In the genomic region with DNA sequence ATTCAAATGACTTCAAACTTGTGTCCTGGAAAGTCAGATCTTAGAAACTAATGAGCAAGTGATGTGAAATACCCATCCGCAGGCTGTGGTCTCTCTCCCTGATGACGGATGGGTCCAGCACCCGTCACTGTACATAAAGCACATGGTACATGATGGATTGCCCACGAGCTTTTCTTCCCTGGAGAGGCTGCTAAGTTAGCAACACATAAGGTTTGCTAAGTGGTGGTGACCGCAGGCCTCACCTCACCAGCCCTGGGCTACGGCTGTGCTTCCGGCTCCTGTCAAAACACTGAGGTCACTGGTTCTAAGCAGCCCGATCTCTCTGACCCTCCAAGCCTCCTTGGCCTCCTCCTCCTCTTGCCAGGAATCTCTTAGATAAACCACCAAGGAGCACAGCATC, we compare ENCODE assay signal across 26 mouse cellular contexts.
DNase-seq lines count a peak whose midpoint lies in the region; ATAC-seq lines count a peak whose summit lies in the region.
"Had no signal": no experiment of that assay in that cellular context is flagged by ENCODE, and none has a peak within 500 bp of the region (broad histone marks: within the 10 kb centered on the region; RNA-seq: fewer than 3 reads in every experiment).

No protein-coding gene starts in this region.

- no peak overlapping the region for H3K4me3 ChIP-seq in hindbrain, embryonic 11.5 days (ENCODE audit: low read depth, low read length)
- no peak overlapping the region for H3K4me3 ChIP-seq in hindbrain, embryonic 12.5 days
- no peak overlapping the region for H3K4me3 ChIP-seq in midbrain, embryonic 13.5 days (replicated peaks)
- no peak overlapping the region for H3K4me3 ChIP-seq in midbrain, embryonic 14.5 days (replicated peaks; ENCODE audit: low read depth, low read length)
- H3K4me3 ChIP-seq in embryonic facial prominence, embryonic 11.5 days (ENCODE audit: low read depth, low read length) = no peak overlapping the region
- H3K4me3 ChIP-seq: heart, embryonic 15.5 days; layer of hippocampus, adult 2 months; liver, embryonic 13.5 days; megakaryocyte, embryonic 14.5 days had no signal

- H3K9ac ChIP-seq in hindbrain, embryonic 11.5 days (ENCODE audit: low read depth, low read length) = no peak overlapping the region
- no peak overlapping the region for H3K9ac ChIP-seq in hindbrain, embryonic 12.5 days
- H3K9ac ChIP-seq in midbrain, embryonic 13.5 days (replicated peaks) = no peak overlapping the region
- no peak overlapping the region for H3K9ac ChIP-seq in midbrain, embryonic 14.5 days (replicated peaks; ENCODE audit: low read length)
- H3K9ac ChIP-seq in embryonic facial prominence, embryonic 11.5 days (replicated peaks; ENCODE audit: low read length) = no peak overlapping the region
- H3K9ac ChIP-seq: heart, embryonic 15.5 days; liver, embryonic 13.5 days had no signal

- 42% methylated on average over 8 of the region's 8 CpGs for WGBS in hindbrain, embryonic 11.5 days
- 52% methylated on average over 8 of the region's 8 CpGs for WGBS in hindbrain, embryonic 12.5 days
- 83% methylated on average over 8 of the region's 8 CpGs for WGBS in midbrain, embryonic 13.5 days
- WGBS in midbrain, embryonic 14.5 days = 82% methylated on average over 8 of the region's 8 CpGs
- WGBS in embryonic facial prominence, embryonic 11.5 days = 57% methylated on average over 8 of the region's 8 CpGs

- H3K27ac ChIP-seq in hindbrain, embryonic 11.5 days (ENCODE audit: low read depth, low read length) = no peak overlapping the region
- H3K27ac ChIP-seq in hindbrain, embryonic 12.5 days = no peak overlapping the region
- H3K27ac ChIP-seq in midbrain, embryonic 13.5 days = no peak overlapping the region
- no peak overlapping the region for H3K27ac ChIP-seq in midbrain, embryonic 14.5 days (replicated peaks; ENCODE audit: low read depth, low read length)
- no peak overlapping the region for H3K27ac ChIP-seq in embryonic facial prominence, embryonic 11.5 days (replicated peaks; ENCODE audit: low read depth, low read length)
- H3K27ac ChIP-seq: heart, embryonic 15.5 days; layer of hippocampus, adult 2 months; liver, embryonic 13.5 days had no signal

- H3K27me3 ChIP-seq in hindbrain, embryonic 11.5 days (ENCODE audit: control insufficient read depth, insufficient read depth, low read length) = no peaks in the 10 kb centered on the region
- no peaks in the 10 kb centered on the region for H3K27me3 ChIP-seq in hindbrain, embryonic 12.5 days
- no peaks in the 10 kb centered on the region for H3K27me3 ChIP-seq in midbrain, embryonic 13.5 days
- no peaks in the 10 kb centered on the region for H3K27me3 ChIP-seq in midbrain, embryonic 14.5 days (ENCODE audit: control insufficient read depth, insufficient read depth, low read length)
- no peaks in the 10 kb centered on the region for H3K27me3 ChIP-seq in embryonic facial prominence, embryonic 11.5 days (ENCODE audit: control insufficient read depth, insufficient read depth, low read length)
- H3K27me3 ChIP-seq: heart, embryonic 15.5 days; liver, embryonic 13.5 days; megakaryocyte, embryonic 14.5 days had no signal

- peak; percentile 45; the same call in 1 of the 2 replicates for ATAC-seq in hindbrain, embryonic 11.5 days (ENCODE audit: low FRiP score)
- ATAC-seq in hindbrain, embryonic 12.5 days (ENCODE audit: low FRiP score) = no peak
- peak; percentile 57 for ATAC-seq in midbrain, embryonic 13.5 days
- no peak for ATAC-seq in midbrain, embryonic 14.5 days (ENCODE audit: low FRiP score, low TSS enrichment)
- ATAC-seq in embryonic facial prominence, embryonic 11.5 days (replicated peaks; ENCODE audit: insufficient number of reproducible peaks, low FRiP score, low TSS enrichment, low read depth) = peak; percentile 48; the same call in 1 of the 2 replicates
- ATAC-seq: intestine, embryonic 16.5 days; lung, postnatal 0 days had no signal

- no peaks in the 10 kb centered on the region for H3K36me3 ChIP-seq in hindbrain, embryonic 11.5 days (ENCODE audit: control insufficient read depth, insufficient read depth, low read length)
- no peaks in the 10 kb centered on the region for H3K36me3 ChIP-seq in hindbrain, embryonic 12.5 days
- H3K36me3 ChIP-seq in midbrain, embryonic 13.5 days = no peaks in the 10 kb centered on the region
- no peaks in the 10 kb centered on the region for H3K36me3 ChIP-seq in midbrain, embryonic 14.5 days (ENCODE audit: control insufficient read depth, insufficient read depth, low read length)
- no peaks in the 10 kb centered on the region for H3K36me3 ChIP-seq in embryonic facial prominence, embryonic 11.5 days (replicated peaks; ENCODE audit: control insufficient read depth, insufficient read depth, low read depth, low read length)
- H3K36me3 ChIP-seq: G1E; heart, embryonic 15.5 days; liver, embryonic 13.5 days had no signal

- H3K4me2 ChIP-seq in hindbrain, embryonic 11.5 days (replicated peaks; ENCODE audit: low read depth, low read length) = no peak overlapping the region
- H3K4me2 ChIP-seq in hindbrain, embryonic 12.5 days (replicated peaks) = no peak overlapping the region
- H3K4me2 ChIP-seq in midbrain, embryonic 13.5 days (replicated peaks) = no peak overlapping the region
- H3K4me2 ChIP-seq in midbrain, embryonic 14.5 days (ENCODE audit: low read length) = no peak overlapping the region
- no peak overlapping the region for H3K4me2 ChIP-seq in embryonic facial prominence, embryonic 11.5 days (ENCODE audit: low read depth, low read length)
- H3K4me2 ChIP-seq: heart, embryonic 15.5 days; liver, embryonic 13.5 days had no signal

- no peaks in the 10 kb centered on the region for H3K4me1 ChIP-seq in hindbrain, embryonic 11.5 days (replicated peaks; ENCODE audit: control insufficient read depth, insufficient read depth, low read length)
- peaks cover 8% of the 10 kb centered on the region; the same call in 1 of the 2 replicates for H3K4me1 ChIP-seq in hindbrain, embryonic 12.5 days
- H3K4me1 ChIP-seq in midbrain, embryonic 13.5 days (replicated peaks) = peaks cover 21% of the 10 kb centered on the region
- peaks cover 7% of the 10 kb centered on the region; the same call in 1 of the 2 replicates for H3K4me1 ChIP-seq in midbrain, embryonic 14.5 days (ENCODE audit: control insufficient read depth, insufficient read depth, low read length)
- no peaks in the 10 kb centered on the region for H3K4me1 ChIP-seq in embryonic facial prominence, embryonic 11.5 days (ENCODE audit: control insufficient read depth, insufficient read depth, low read length)
- H3K4me1 ChIP-seq: heart, embryonic 15.5 days; liver, embryonic 13.5 days had no signal

- no peaks in the 10 kb centered on the region for H3K9me3 ChIP-seq in hindbrain, embryonic 11.5 days (ENCODE audit: control insufficient read depth, low read length)
- no peaks in the 10 kb centered on the region for H3K9me3 ChIP-seq in hindbrain, embryonic 12.5 days (replicated peaks)
- H3K9me3 ChIP-seq in midbrain, embryonic 13.5 days = no peaks in the 10 kb centered on the region
- no peaks in the 10 kb centered on the region for H3K9me3 ChIP-seq in midbrain, embryonic 14.5 days (ENCODE audit: control insufficient read depth, low read length)
- no peaks in the 10 kb centered on the region for H3K9me3 ChIP-seq in embryonic facial prominence, embryonic 11.5 days (replicated peaks; ENCODE audit: control insufficient read depth, low read length)
- H3K9me3 ChIP-seq: heart, embryonic 15.5 days; liver, embryonic 13.5 days; megakaryocyte, embryonic 14.5 days had no signal

- peak; percentile 53 for DNase-seq in embryo, embryonic 10 days (ENCODE audit: low spot score)
- DNase-seq in embryo, embryonic 9.5 days (ENCODE audit: extremely low spot score) = no peak
- DNase-seq in hindbrain, embryonic 11.5 days (ENCODE audit: low spot score) = peak; percentile 16
- DNase-seq in midbrain, embryonic 14.5 days = no peak
- DNase-seq in embryonic facial prominence, embryonic 11.5 days (ENCODE audit: low spot score) = no peak
- no peak for DNase-seq in left cerebral cortex, adult 18-20 months (ENCODE audit: low spot score in 2 of 2)
- DNase-seq: adrenal gland, adult 8-10 months; cerebellum, adult 8-10 months; cerebellum, postnatal 25 days; gastrocnemius, postnatal 14 days; kidney, adult 8-10 months; kidney, postnatal 36 days; left cerebral cortex, postnatal 4 days; liver, embryonic 13.5 days; lung, adult 18-20 months; lung, postnatal 4 days; right cerebral cortex, postnatal 25 days; thymus, postnatal 25 days had no signal

Comparison
In these comparisons a context has a peak if more than half of its experiments do, and no peak if none do; other contexts are left out.
1. DNase-seq: peak in embryo, embryonic 10 days (single experiment) and hindbrain, embryonic 11.5 days (single experiment); none in embryo, embryonic 9.5 days (single experiment), midbrain, embryonic 14.5 days (single experiment), embryonic facial prominence, embryonic 11.5 days (single experiment) and left cerebral cortex, adult 18-20 months (0 of 2).
2. ATAC-seq: peak in hindbrain, embryonic 11.5 days (single experiment), midbrain, embryonic 13.5 days (single experiment) and embryonic facial prominence, embryonic 11.5 days (single experiment); none in hindbrain, embryonic 12.5 days (single experiment) and midbrain, embryonic 14.5 days (single experiment).